Mouse (Mus musculus): ENCODE measurements around the gene Kif11.

Kif11 gene

DNA sequence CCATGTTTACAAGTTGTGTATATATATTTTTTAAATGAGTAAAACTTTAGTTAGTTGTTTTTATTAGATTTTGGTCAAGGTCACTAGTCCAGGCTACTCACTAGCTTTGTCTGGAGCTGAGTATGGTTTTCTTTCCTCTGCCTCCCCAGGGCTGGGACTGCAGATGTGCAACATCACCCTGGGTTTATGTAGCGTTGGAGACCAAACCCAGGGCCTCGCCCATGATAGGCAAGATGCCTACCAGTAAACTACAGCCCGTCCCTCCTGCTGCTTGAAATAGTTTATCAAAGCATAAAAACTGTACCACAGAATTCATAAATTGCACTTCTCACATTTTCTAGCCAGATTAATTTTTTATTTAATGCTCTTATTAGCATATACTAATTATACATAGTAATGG lies 73.0 kb downstream of the Kif11 start:
- no peak for DNase-seq

DNA sequence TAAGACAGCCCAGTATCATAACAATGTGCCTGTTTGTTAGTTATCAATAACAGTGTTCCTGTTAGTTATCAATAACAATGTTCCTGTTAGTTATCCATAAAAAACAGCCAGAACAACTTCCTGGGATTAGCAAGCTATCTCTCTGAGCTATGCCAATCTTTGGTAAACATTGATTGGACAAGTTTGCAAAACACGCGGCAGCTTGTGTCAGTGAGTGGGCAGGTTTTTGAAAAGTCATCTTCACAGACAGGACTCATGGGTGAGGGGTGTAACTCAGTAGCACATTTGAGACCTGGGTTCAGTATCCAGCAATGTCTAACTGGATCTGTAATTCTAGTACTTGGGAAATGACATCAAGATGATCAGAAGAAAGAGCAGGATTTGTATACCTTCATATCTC lies 79.3 kb downstream of the Kif11 start:
- DNase-seq, result no peak

DNA sequence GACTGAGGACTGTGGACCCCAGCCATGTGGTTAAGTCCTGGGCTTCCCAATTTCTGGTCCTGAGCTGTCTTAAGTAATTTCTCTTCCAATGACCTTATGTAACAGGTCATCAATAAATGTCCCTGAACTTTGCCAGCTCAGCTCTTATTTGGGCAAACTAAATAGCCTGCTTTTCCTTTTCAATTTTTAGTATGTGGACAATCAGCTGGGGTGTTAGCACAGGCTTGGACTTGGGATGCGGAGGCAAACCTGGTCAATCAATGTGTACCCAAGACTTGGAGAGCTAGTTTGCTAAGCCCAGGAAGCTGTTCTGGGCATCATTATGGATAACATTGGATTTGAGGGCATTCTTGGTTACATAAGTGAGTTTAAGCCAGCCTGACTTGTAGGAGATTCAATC lies 79.8 kb downstream of the Kif11 start:
- no peak for DNase-seq

DNA sequence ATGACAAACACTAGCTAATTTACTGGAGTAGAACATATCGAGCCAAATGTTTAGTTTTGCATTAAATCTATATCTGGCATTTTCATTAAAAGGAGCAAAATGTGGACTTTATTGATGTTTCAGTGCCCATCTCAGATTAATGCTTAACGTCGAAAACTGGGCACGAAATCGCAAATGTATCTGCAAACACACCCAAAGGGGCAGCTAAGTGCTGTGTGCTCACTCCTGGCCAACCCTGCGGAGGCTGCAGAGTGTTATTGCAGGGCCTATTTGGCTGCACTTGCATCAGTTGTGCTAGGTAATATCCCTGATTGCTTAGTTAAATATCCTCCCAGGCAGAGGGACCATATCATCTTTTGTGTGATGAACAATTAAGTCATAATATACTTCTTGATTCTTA lies 81.8 kb downstream of the Kif11 start:
- no peak for DNase-seq

DNA sequence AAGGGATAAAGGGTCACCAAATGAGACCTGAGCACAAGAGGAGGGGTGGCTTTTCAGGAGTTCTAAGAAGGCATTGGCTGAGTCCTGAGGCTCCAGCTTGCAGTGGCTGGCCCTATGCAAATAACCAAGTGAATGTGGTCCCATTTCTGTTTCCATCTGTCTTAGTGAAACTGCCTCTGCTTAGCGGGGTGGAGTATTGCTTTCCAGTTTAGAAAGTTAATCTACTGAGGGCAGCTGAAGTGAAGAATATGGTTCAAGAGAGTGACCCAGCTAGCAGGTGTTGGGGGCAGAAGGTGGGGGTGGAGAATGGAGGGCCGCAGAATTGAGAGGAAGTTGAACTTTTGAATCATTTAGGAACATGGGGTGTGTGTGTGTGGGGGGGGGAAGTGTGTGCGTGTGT lies 90.2 kb downstream of the Kif11 start:
- no peak for DNase-seq

DNA sequence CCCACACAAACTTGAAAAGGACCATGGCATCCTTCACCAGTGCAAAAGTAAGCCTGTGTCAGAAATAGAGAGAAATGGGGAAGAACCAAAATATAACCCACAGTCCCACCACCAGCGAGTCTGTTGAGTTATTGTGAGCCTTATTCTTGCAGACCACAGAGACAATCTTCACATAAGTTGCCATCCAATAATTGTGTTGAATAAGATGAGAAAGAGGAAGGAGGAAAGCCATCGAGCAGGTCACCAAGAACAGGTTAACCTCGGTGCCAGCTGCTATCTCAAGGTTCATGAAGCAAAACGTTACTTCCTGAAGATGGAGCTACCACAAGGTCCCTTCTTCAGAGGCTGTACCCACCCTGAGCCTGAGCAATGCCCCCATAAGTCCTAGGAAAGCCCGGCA lies 90.8 kb downstream of the Kif11 start:
- DNase-seq, result no peak

DNA sequence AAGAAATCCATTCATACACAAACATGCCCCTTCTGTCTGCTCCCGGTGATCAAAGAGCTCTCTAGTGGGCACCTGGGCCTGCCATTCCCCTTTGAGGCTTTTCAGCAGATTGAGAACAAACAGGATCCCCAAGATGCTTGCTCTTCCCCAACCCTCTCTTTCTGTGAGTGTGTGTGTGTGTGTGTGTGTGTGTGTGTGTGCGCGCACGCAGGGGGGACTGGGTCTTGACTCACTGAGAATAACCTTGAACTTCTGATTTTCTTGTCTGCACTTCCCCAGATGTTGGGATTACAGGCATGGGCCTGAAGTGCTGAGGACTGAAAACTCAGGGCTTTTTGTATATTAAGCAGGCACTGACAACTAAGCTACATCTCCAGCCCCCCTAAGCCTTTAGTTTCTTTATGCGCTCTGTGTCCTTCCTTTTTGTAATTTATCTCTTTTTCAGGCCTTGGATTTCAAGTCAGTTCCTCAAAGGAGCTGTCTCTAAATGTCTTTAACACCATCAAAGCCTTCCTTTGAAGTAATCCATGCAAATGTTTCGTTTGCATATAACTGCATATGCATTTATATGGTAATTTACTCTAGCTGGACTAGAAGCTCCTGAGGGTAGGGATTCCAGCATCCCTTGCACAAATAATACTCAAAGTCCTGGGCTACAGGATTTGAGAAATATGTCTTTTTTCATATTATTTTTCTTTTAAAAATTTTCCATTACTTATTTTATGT lies 92.8 kb downstream of the Kif11 start:
- DNase-seq, result no peak

Data from lung, adult 18-20 months (tissue).